Mouse (Mus musculus) hindbrain, postnatal 0 days (tissue): ENCODE data around the gene Nr2e1. TPM values are rescaled to one million over a fixed set of nuclear protein-coding genes. Genes with fewer than 3 reads are reported as not detected.

ENCODE experiments used
- ATAC-seq: fragments of 200-750 bp; cut with Nextera tagmentation; 2 replicates; pipeline ENCODE4 v1.8.0; 2017; ENCODE audit warnings: mild to moderate bottlenecking, moderate TSS enrichment, moderate library complexity
- DNase-seq: peaks from one replicate; pipeline ENCODE4 v3.0.0-alpha.2; 2015; ENCODE audit warnings: low spot score
- H3K27ac ChIP-seq: fragments of 300-500 bp; sonication (generic); 2 replicates; pipeline ENCODE4 v1.5.1; 2014; ENCODE audit warnings: mild to moderate bottlenecking
- H3K27me3 ChIP-seq: fragments of 300-500 bp; sonication (generic); 2 replicates; pipeline ENCODE4 v1.6.1; 2014; ENCODE audit warnings: low read length, mixed read lengths; ENCODE audit not compliant: insufficient read depth
- H3K36me3 ChIP-seq: fragments of 300-500 bp; sonication (generic); 2 replicates; pipeline ENCODE4 v1.6.1; 2014; ENCODE audit warnings: low read length, mixed read lengths; ENCODE audit not compliant: insufficient read depth
- H3K4me1 ChIP-seq: fragments of 300-500 bp; sonication (generic); 2 replicates; pipeline ENCODE4 v1.6.1; 2014; ENCODE audit warnings: antibody characterized with exemption, low read length, mixed read lengths; ENCODE audit not compliant: insufficient read depth
- H3K4me2 ChIP-seq: fragments of 300-500 bp; sonication (generic); 2 replicates; pipeline ENCODE4 v1.6.1; 2014; ENCODE audit warnings: low read depth, mild to moderate bottlenecking, low read length, moderate library complexity, mixed read lengths
- H3K4me3 ChIP-seq: fragments of 300-500 bp; sonication (generic); 2 replicates; pipeline ENCODE4 v1.5.1; 2014; ENCODE audit warnings: low read length
- H3K9ac ChIP-seq: fragments of 300-500 bp; sonication (generic); replicated peaks from 2 replicates; pipeline ENCODE4 v1.6.1; 2014; ENCODE audit warnings: mild to moderate bottlenecking, low read length, moderate library complexity, mixed read lengths
- H3K9me3 ChIP-seq: fragments of 300-500 bp; sonication (generic); 2 replicates; pipeline ENCODE4 v1.6.1; 2016; ENCODE audit warnings: low read length, mixed read lengths
- CTCF ChIP-seq: IDR thresholded peaks from 2 replicates; pipeline ENCODE4 v1.5.1; 2016; ENCODE audit warnings: antibody characterized with exemption, control low read depth, low read depth
- WGBS: fragments of 180-500 bp; shearing (Covaris S2); extraction: QIAGEN DNeasy Blood & Tissue Kit; methylation state at CpG from one replicate; pipeline ENCODE4 v1.1.7; 2014; 5-methylcytosine and 5-hydroxymethylcytosine counted together
- polyA plus RNA-seq: library from polyadenylated mRNA; unstranded; fragments of >200 nt; fragmentation: Nextera tagmentation; extraction: Ambion mirVana; gene quantifications from 2 replicates; pipeline ENCODE4 v1.2.1, GENCODE M21; 2015
- total RNA-seq: library from RNA; depleted of rRNA; stranded (reverse); fragments of >200 nt; gene quantifications from 2 replicates; pipeline ENCODE4 v1.2.3, GENCODE M21; 2014; rRNA removed

The Nr2e1 gene
- total and polyA plus RNA-seq, 2 experiments from 2014 or later: 0.10 TPM; not detected in 1

DNA sequence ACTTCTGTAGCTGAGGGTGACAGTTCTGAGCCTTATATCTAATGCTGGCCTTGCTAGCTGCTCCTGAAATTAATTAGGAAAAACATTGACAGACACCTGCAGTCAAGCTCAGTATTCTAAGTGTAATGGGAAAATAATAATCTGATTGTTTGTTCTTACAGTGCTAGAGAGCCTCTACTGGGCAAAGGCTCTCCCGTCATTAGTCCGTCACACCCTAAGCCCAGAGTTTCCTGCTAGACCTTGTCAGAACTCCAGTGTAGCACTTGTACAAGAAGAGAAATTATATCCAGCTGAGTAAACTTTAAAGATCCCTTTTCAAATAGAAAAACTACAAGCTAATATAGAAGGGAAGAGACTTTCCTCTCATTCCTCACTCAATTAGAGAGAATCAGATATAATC lies 60.5 kb downstream of the Nr2e1 start:
- no peak overlapping the region for H3K4me2 ChIP-seq
- DNase-seq: no peak
- no peaks in the 10 kb centered on the region for H3K9me3 ChIP-seq
- no peaks in the 10 kb centered on the region for H3K4me1 ChIP-seq
- ATAC-seq: no peak
- no peaks in the 10 kb centered on the region; the same call in 1 of the 2 replicates for H3K36me3 ChIP-seq
- no peak for TF ChIP-seq CTCF
- no peak overlapping the region for H3K9ac ChIP-seq
- no peak overlapping the region for H3K4me3 ChIP-seq
- 49% methylated on average over 2 of the region's 2 CpGs for WGBS
- H3K27ac ChIP-seq: no peak overlapping the region
- no peaks in the 10 kb centered on the region for H3K27me3 ChIP-seq

DNA sequence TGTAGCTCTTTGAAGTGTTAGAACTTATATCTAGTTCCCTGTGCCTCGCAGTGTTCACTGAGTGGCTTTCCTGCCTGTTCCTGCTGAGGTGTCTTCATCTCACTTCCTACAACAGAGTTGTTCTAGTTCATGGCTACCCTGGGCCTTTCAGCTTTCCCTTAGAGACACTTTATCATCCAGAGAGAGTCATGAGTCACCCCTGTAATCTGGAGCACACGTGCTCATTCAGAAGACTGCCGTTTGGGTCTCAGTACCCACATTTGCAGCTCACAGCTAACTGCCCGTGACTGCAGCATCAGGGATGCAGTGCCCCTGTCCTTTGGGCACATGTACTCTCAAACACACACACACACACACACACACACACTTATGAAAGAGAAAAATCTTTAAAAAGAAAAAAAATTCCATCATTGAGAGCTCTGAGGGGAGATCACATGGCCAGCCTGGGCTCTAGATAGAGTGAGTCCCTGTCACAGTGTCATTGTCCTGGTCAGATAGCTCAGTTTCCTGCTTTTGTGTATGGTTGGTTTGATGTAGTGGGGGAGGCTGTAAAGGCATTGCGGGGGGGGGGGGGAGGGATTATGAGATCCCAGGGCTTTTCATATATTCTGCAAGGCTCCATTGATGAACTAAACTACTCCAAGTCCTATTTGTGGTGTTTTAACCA lies 62.0 kb downstream of the Nr2e1 start:
- no peak for DNase-seq
- Histone ChIP-seq H3K9ac (no peak overlapping the region), H3K4me2 (no peak overlapping the region), H3K9me3 (no peaks in the 10 kb centered on the region), H3K4me3 (no peak overlapping the region), H3K4me1 (no peaks in the 10 kb centered on the region), H3K27ac (no peak overlapping the region), H3K27me3 (no peaks in the 10 kb centered on the region), H3K36me3 (no peaks in the 10 kb centered on the region; the same call in 1 of the 2 replicates)
- WGBS: 69% methylated on average over 5 of the region's 5 CpGs
- no peak for ATAC-seq
- TF ChIP-seq CTCF: no peak

DNA sequence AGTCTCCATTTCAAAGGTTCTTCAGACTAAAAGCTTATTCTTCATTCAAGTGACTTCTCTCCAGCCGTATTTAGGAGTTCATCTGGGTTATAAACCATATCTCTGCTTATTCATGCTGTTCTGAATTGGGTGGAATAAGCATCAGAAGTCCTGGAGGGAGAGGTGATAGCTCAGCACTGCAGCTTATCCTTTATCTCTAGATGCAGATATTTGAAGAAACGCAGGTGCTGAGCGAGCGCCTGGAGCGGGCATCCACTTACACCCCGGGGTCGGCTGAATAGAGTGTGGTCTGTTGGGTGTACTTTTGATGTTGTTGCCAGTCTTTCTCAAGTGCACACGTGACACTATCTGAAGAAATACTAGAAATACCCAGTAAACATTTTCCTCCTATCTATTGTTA lies 65.1 kb downstream of the Nr2e1 start:
- no peak for TF ChIP-seq CTCF
- H3K9ac ChIP-seq: no peak overlapping the region
- no peak for DNase-seq
- no peaks in the 10 kb centered on the region for H3K4me1 ChIP-seq
- no peak for ATAC-seq
- no peaks in the 10 kb centered on the region for H3K27me3 ChIP-seq
- H3K4me3 ChIP-seq: no peak overlapping the region
- 90% methylated on average over 8 of the region's 8 CpGs for WGBS
- H3K4me2 ChIP-seq: no peak overlapping the region
- no peaks in the 10 kb centered on the region for H3K36me3 ChIP-seq
- no peaks in the 10 kb centered on the region for H3K9me3 ChIP-seq
- no peak overlapping the region for H3K27ac ChIP-seq

DNA sequence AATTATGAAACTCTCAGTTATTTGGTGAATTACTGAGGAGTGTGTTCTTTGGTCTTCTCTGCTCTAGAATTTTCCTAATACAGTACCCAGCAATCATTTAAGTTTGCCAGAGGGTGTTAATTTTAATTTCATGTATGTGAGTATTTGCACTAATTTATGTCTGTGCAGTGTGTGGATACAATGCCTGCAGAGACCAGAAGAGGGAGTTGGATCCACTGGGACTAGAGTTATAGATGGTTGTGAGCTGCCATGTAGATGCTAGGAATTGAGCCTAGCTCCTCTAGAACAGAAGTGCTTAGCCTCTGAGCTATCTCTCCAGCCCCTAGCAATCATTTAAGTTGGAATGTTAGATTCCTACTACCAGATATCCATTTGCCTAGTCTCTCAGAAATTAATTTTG lies 69.3 kb downstream of the Nr2e1 start:
- H3K4me2 ChIP-seq: no peak overlapping the region
- no peaks in the 10 kb centered on the region for H3K9me3 ChIP-seq
- no peak for TF ChIP-seq CTCF
- no peak overlapping the region for H3K9ac ChIP-seq
- H3K4me1 ChIP-seq: no peaks in the 10 kb centered on the region
- H3K4me3 ChIP-seq: no peak overlapping the region
- ATAC-seq (no peak), DNase-seq (no peak)
- no peak overlapping the region for H3K27ac ChIP-seq
- no peaks in the 10 kb centered on the region for H3K27me3 ChIP-seq
- no peaks in the 10 kb centered on the region for H3K36me3 ChIP-seq

Other genes starting within 250 kb of the Nr2e1 start
- 7.1 and 8.1 TPM in 2 replicates for gene Afg1l, start 105.1 kb downstream of the Nr2e1 start, total RNA-seq
- gene Afg1l, start 105.1 kb downstream of the Nr2e1 start, polyA plus RNA-seq: 6.6 and 7.9 TPM in 2 replicates
- gene Snx3, start 81.6 kb downstream of the Nr2e1 start, total RNA-seq: 129 and 134 TPM in 2 replicates
- 339 and 344 TPM in 2 replicates for gene Snx3, start 81.6 kb downstream of the Nr2e1 start, polyA plus RNA-seq
- 37.0 and 43.1 TPM in 2 replicates for gene Ostm1, start 190 bp upstream of the Nr2e1 start, total RNA-seq
- gene Ostm1, start 190 bp upstream of the Nr2e1 start, polyA plus RNA-seq: 36.8 and 39.2 TPM in 2 replicates
- gene Sec63, start 177.9 kb upstream of the Nr2e1 start, total RNA-seq: 13.6 and 13.7 TPM in 2 replicates
- gene Sec63, start 177.9 kb upstream of the Nr2e1 start, polyA plus RNA-seq: 13.4 and 13.9 TPM in 2 replicates